Mouse (Mus musculus) colon, adult 2 months (tissue): ENCODE measurements around the gene Wdr1. TPM values are rescaled to one million over a fixed set of nuclear protein-coding genes. Genes with fewer than 3 reads are reported as not detected.

Experiments used
- polyA plus RNA-seq: library from polyadenylated mRNA; depleted of rRNA; stranded (reverse); fragments of >200 nt; gene quantifications from 2 replicates; pipeline ENCODE4 v1.2.3, GENCODE M21; 2012; rRNA removed

The Wdr1 gene
- polyA plus RNA-seq, result 239 and 255 TPM in 2 replicates

GRCm38 (mm10) chr5:38563121-38563520 lies at the start of gene Wdr1:
Gene Wdr1, minus strand, starts transcription at chr5:38563221.

GRCm38 (mm10) chr5:38502992-38503391 lies 60.0 kb downstream of the Wdr1 start, which contains the start of gene Slc2a9:
Gene Slc2a9, minus strand, starts transcription at chr5:38503143.

Other genes with a start within 250 kb of the Wdr1 start
- not detected in 2 replicates for gene Drd5, start 243.9 kb downstream of the Wdr1 start, polyA plus RNA-seq
- 3.3 and 3.6 TPM in 2 replicates for gene Slc2a9, start 60.1 kb downstream of the Wdr1 start, polyA plus RNA-seq
- gene Zfp518b, start 121.6 kb upstream of the Wdr1 start, polyA plus RNA-seq, result 0.71 and 0.90 TPM in 2 replicates